Mouse (Mus musculus): ENCODE results near the gene Tuba1b.
A peak's percentile ranks its signal among the peaks of the same experiment; 100 is the strongest.

Gene Tuba1b

GRCm38 (mm10) chr15:98891907-98892606, 42.3 kb downstream of the Tuba1b start:
- peak; percentile 59 for DNase-seq (ENCODE audit: low spot score)

- DNase-seq (ENCODE audit: low spot score): no peak
Observed at GRCm38 (mm10) chr15:98891198-98891742, 43.1 kb downstream of the Tuba1b start.

GRCm38 (mm10) chr15:98887526-98887925, 46.8 kb downstream of the Tuba1b start:
- DNase-seq (ENCODE audit: low spot score): no peak

GRCm38 (mm10) chr15:98886667-98887387, 47.5 kb downstream of the Tuba1b start:
- DNase-seq (ENCODE audit: low spot score): no peak

GRCm38 (mm10) chr15:98884106-98884505, 50.3 kb downstream of the Tuba1b start:
- DNase-seq (ENCODE audit: low spot score): no peak

- DNase-seq (ENCODE audit: low spot score): no peak
Observed at GRCm38 (mm10) chr15:98883661-98884060, 50.7 kb downstream of the Tuba1b start.

- no peak for DNase-seq (ENCODE audit: low spot score)
Observed at GRCm38 (mm10) chr15:98881656-98882008, 52.7 kb downstream of the Tuba1b start.
